Mouse (Mus musculus): ENCODE measurements around the gene Lrmda. TPM values are rescaled to one million over a fixed set of nuclear protein-coding genes. Genes with fewer than 3 reads are reported as not detected.
A peak's percentile ranks its signal among the peaks of the same experiment; 100 is the strongest.

Gene Lrmda
- total and polyA plus RNA-seq, 3 experiments: 5.1 to 5.9 TPM; not detected in 1

DNA sequence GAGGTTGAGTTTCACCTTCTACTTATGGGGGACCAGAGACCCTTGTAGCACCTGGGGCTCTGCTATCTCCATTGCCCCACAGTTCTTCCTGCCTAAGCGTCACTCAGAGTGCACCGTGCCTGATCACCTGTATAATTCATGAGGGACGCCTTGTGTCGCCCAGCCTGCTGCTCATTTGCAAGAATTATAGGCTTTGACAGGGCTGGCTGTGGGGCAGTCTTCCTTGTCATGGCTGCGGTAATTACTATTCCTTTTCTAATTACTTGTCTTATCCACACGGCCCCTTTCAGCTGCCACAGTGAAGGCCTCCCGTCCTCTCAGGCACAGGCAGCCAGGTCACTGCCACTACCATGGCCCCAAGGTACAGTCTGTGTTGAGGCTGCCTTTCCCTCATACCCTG, 41.3 kb downstream of the Lrmda start:
- H3K4me3 ChIP-seq (ENCODE audit: control insufficient read depth in 1 of 2, insufficient read depth in 1 of 2, low read depth in 2 of 2, low read length in 2 of 2): no peak overlapping the region
- H3K79me2 ChIP-seq (ENCODE audit: control insufficient read depth, insufficient read depth, low read length, poor library complexity): no peaks in the 10 kb centered on the region
- H3K4me1 ChIP-seq (ENCODE audit: control insufficient read depth in 1 of 2, insufficient read depth in 2 of 2, low read length in 2 of 2): peaks cover 0 to 8% of the 10 kb centered on the region in 2 experiments; a peak in 1 of 4 replicates
- no peak overlapping the region for H3K27ac ChIP-seq (ENCODE audit: control insufficient read depth, low read depth, low read length)
- TF ChIP-seq MAFK (IDR thresholded peaks at IDR 0.05; ENCODE audit: borderline replicate concordance, low read depth, low read length) (no peak), ZMIZ1 (IDR thresholded peaks at IDR 0.05; ENCODE audit: low read depth, low read length) (no peak), UBTF (IDR thresholded peaks at IDR 0.05; ENCODE audit: borderline replicate concordance, insufficient read depth, low read depth, low read length) (no peak), EP300 (IDR thresholded peaks at IDR 0.05; ENCODE audit: low read depth in 1 of 2, low read length in 2 of 2) (no peak), CHD1 (IDR thresholded peaks at IDR 0.05; ENCODE audit: low read depth, low read length) (no peak), GABPA (IDR thresholded peaks at IDR 0.05; ENCODE audit: low read depth, low read length) (no peak), ZC3H11A (IDR thresholded peaks at IDR 0.05; ENCODE audit: low read depth, low read length) (no peak)
- DNase-seq (ENCODE audit: low read depth, low spot score): no peak
- no peak overlapping the region for H3K9ac ChIP-seq (ENCODE audit: control insufficient read depth, low read depth, low read length, poor library complexity, severe bottlenecking)
- H3K9me3 ChIP-seq (replicated peaks; ENCODE audit: insufficient read depth, low read length): no peaks in the 10 kb centered on the region
- peaks cover 0 to 5% of the 10 kb centered on the region in 2 experiments; a peak in 2 of 4 replicates for H3K36me3 ChIP-seq (ENCODE audit: control insufficient read depth in 1 of 2, insufficient read depth in 2 of 2, low read length in 2 of 2)
- H3K27me3 ChIP-seq (ENCODE audit: control insufficient read depth in 1 of 2, insufficient read depth in 2 of 2, low read length in 2 of 2): no peaks in the 10 kb centered on the region

DNA sequence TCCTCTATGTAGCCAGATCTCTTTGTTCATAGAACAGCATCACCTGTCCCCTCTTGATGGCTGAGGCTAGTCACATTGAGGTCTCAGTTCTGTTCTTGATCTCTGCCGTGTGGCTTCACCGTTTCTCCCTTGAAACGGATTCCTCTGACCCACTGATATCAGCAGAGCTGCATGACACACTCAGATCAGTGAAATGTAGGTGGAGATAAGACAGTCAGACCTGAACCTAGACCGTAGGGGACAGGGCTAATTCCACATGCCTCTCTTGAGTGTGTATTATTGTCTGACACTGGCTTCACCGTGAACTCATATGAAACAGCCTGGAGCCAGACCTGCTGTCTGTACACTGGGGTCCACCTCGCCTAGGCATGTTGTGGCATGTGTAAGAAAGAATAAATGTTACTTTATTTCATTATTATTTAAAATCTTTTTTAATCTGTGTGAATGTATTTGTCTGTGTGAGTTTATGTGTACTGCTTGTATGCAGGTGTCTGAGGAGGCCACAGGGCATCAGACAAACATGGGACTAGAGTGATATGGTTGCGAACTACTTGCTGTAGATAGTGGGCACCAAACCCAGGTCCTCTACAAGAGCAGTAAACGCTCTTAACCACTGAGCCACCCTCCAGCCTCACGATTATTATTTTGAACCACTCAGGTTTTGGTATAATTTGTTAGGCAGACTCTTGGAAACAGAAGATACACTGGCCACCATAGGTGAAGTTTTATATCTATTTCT, 42.8 kb downstream of the Lrmda start:
- TF ChIP-seq POLR2AphosphoS2 (IDR thresholded peaks at IDR 0.05; ENCODE audit: low read length) (no peak), SMC3 (IDR thresholded peaks at IDR 0.05; ENCODE audit: low read depth, low read length) (no peak), MYB (IDR thresholded peaks at IDR 0.05; ENCODE audit: low read depth, low read length) (no peak), MEF2A (IDR thresholded peaks at IDR 0.05; ENCODE audit: extremely low read depth, insufficient replicate concordance, low read depth, low read length, poor library complexity, severe bottlenecking) (no peak), HCFC1 (IDR thresholded peaks at IDR 0.05; ENCODE audit: low read depth, low read length) (no peak), BHLHE40 (IDR thresholded peaks at IDR 0.05; ENCODE audit: borderline replicate concordance, low read depth, low read length) (no peak), NELFE (IDR thresholded peaks at IDR 0.05; ENCODE audit: low read depth, low read length) (no peak), E2F4 (IDR thresholded peaks at IDR 0.05; ENCODE audit: borderline replicate concordance, low read depth, low read length) (no peak), TAL1 (IDR thresholded peaks at IDR 0.05; ENCODE audit: low read length) (no peak), ZC3H11A (IDR thresholded peaks at IDR 0.05; ENCODE audit: low read depth, low read length) (no peak), MAZ (IDR thresholded peaks at IDR 0.05; ENCODE audit: low read depth, low read length) (no peak)
- no peak overlapping the region for H3K27ac ChIP-seq (ENCODE audit: control insufficient read depth, low read depth, low read length)
- peak; percentile 2 for DNase-seq (ENCODE audit: low read depth, low spot score)
- no peak overlapping the region for H3K9ac ChIP-seq (ENCODE audit: control insufficient read depth, low read depth, low read length, poor library complexity, severe bottlenecking)
- H3K9me3 ChIP-seq (replicated peaks; ENCODE audit: insufficient read depth, low read length): no peaks in the 10 kb centered on the region
- H3K4me1 ChIP-seq (ENCODE audit: control insufficient read depth in 1 of 2, insufficient read depth in 2 of 2, low read length in 2 of 2): peaks cover 0 to 4% of the 10 kb centered on the region in 2 experiments; a peak in 1 of 4 replicates
- H3K36me3 ChIP-seq (ENCODE audit: control insufficient read depth in 1 of 2, insufficient read depth in 2 of 2, low read length in 2 of 2): no peaks in the 10 kb centered on the region; a peak in 1 of 4 replicates
- no peaks in the 10 kb centered on the region for H3K79me2 ChIP-seq (ENCODE audit: control insufficient read depth, insufficient read depth, low read length, poor library complexity)
- no peaks in the 10 kb centered on the region for H3K27me3 ChIP-seq (ENCODE audit: control insufficient read depth in 1 of 2, insufficient read depth in 2 of 2, low read length in 2 of 2)
- no peak overlapping the region for H3K4me3 ChIP-seq (ENCODE audit: control insufficient read depth in 1 of 2, insufficient read depth in 1 of 2, low read depth in 2 of 2, low read length in 2 of 2)
